Mouse (Mus musculus) kidney, adult 2 months (tissue): ENCODE measurements at regions not wholly inside any gene's neighbourhood (a gene's known extent, or its start where the extent isn't known, plus 50 kb on each side); places are given as distances from the start of the nearest gene placed in this dataset.

Experiments
- DNase-seq: peaks from one replicate; pipeline ENCODE4 v3.0.0; 2021
- H3K27ac ChIP-seq: fragments of 200-500 bp; 2 replicates; pipeline ENCODE4 v1.5.1; 2012; ENCODE audit warnings: low read depth, low read length, control low read depth, inconsistent platforms; ENCODE audit not compliant: insufficient read depth
- H3K27me3 ChIP-seq: fragments of 200-500 bp; replicated peaks from 2 replicates; pipeline ENCODE4 v1.6.1; 2012; ENCODE audit warnings: mild to moderate bottlenecking, moderate library complexity, low read length, inconsistent platforms; ENCODE audit not compliant: control insufficient read depth, insufficient read depth
- H3K36me3 ChIP-seq: fragments of 200-500 bp; 2 replicates; pipeline ENCODE4 v1.6.1; 2012; ENCODE audit warnings: mild to moderate bottlenecking, moderate library complexity, low read length, inconsistent platforms; ENCODE audit not compliant: control insufficient read depth, insufficient read depth
- H3K4me1 ChIP-seq: fragments of 200-500 bp; 2 replicates; pipeline ENCODE4 v1.6.1; 2011; ENCODE audit warnings: low read length; ENCODE audit not compliant: control insufficient read depth, insufficient read depth
- H3K4me3 ChIP-seq: fragments of 200-500 bp; 2 replicates; pipeline ENCODE4 v1.5.1; 2011; ENCODE audit warnings: mild to moderate bottlenecking, low read depth, low read length, control low read depth; ENCODE audit not compliant: insufficient read depth
- CTCF ChIP-seq: fragments of 200-500 bp; conservative IDR thresholded peaks from 2 replicates; pipeline ENCODE4 v1.5.1; 2011; ENCODE audit warnings: low read depth, mild to moderate bottlenecking, control low read depth, low read length, moderate library complexity, mixed read lengths; ENCODE audit not compliant: insufficient read depth, insufficient read length
- POLR2A ChIP-seq: fragments of 200-500 bp; IDR thresholded peaks from one replicate; pipeline ENCODE4 v1.6.1; 2011; ENCODE audit warnings: low read depth, low read length, control low read depth
- WGBS: fragments of 180-500 bp; shearing (Covaris S2); methylation state at CpG from one replicate; pipeline ENCODE4 v1.1.7; 2018; 5-methylcytosine and 5-hydroxymethylcytosine counted together

GRCm38 (mm10) chr2:134730547-134730946, 55.3 kb upstream of the Plcb1 start:
- Histone ChIP-seq H3K4me3 (no peak overlapping the region), H3K27ac (no peak overlapping the region), H3K27me3 (no peaks in the 10 kb centered on the region), H3K36me3 (no peaks in the 10 kb centered on the region), H3K4me1 (no peaks in the 10 kb centered on the region)
- WGBS: 79% methylated on average over 7 of the region's 7 CpGs
- DNase-seq: no peak
- TF ChIP-seq POLR2A (no peak), CTCF (no peak)

- Histone ChIP-seq H3K27ac (no peak overlapping the region), H3K4me3 (no peak overlapping the region), H3K27me3 (no peaks in the 10 kb centered on the region), H3K36me3 (no peaks in the 10 kb centered on the region), H3K4me1 (no peaks in the 10 kb centered on the region)
- no peak for DNase-seq
- WGBS: 50% methylated on average over 2 of the region's 2 CpGs
- TF ChIP-seq CTCF (no peak), POLR2A (no peak)
Measured at GRCm38 (mm10) chr2:134726713-134727112, 59.2 kb upstream of the Plcb1 start.

GRCm38 (mm10) chr2:134724071-134724470, 61.8 kb upstream of the Plcb1 start:
- WGBS: 65% methylated on average over 10 of the region's 10 CpGs
- Histone ChIP-seq H3K27me3 (no peaks in the 10 kb centered on the region), H3K36me3 (no peaks in the 10 kb centered on the region), H3K4me1 (no peaks in the 10 kb centered on the region), H3K27ac (no peak overlapping the region), H3K4me3 (no peak overlapping the region)
- peak; percentile 15 for DNase-seq
- no peak for TF ChIP-seq POLR2A
- TF ChIP-seq CTCF: no peak

GRCm38 (mm10) chr2:134717815-134718362, 68.0 kb upstream of the Plcb1 start:
- H3K4me1 ChIP-seq: no peaks in the 10 kb centered on the region
- H3K27ac ChIP-seq: no peak overlapping the region
- DNase-seq: no peak
- 88% methylated on average over 2 of the region's 2 CpGs for WGBS
- H3K4me3 ChIP-seq: no peak overlapping the region
- H3K36me3 ChIP-seq: no peaks in the 10 kb centered on the region
- TF ChIP-seq CTCF (no peak), POLR2A (no peak)
- no peaks in the 10 kb centered on the region for H3K27me3 ChIP-seq

- WGBS: 96% methylated on average over 1 of the region's 1 CpGs
- no peak for DNase-seq
- Histone ChIP-seq H3K27me3 (no peaks in the 10 kb centered on the region), H3K27ac (no peak overlapping the region), H3K4me1 (no peaks in the 10 kb centered on the region), H3K4me3 (no peak overlapping the region), H3K36me3 (no peaks in the 10 kb centered on the region)
- TF ChIP-seq POLR2A (no peak), CTCF (no peak)
Measured at GRCm38 (mm10) chr2:134716531-134716930, 69.3 kb upstream of the Plcb1 start.

GRCm38 (mm10) chr2:134714001-134714400, 70.1 kb upstream of the Tmx4 start:
- 92% methylated on average over 3 of the region's 3 CpGs for WGBS
- Histone ChIP-seq H3K4me3 (no peak overlapping the region), H3K36me3 (no peaks in the 10 kb centered on the region), H3K4me1 (no peaks in the 10 kb centered on the region), H3K27ac (no peak overlapping the region), H3K27me3 (no peaks in the 10 kb centered on the region)
- no peak for DNase-seq
- TF ChIP-seq POLR2A (no peak), CTCF (no peak)

GRCm38 (mm10) chr2:134708754-134709153, 64.8 kb upstream of the Tmx4 start:
- whole genome bisulfite sequencing: 48% methylated on average over 1 of the region's 1 CpGs
- DNase-seq: peak; percentile 31
- Histone ChIP-seq H3K27me3 (no peaks in the 10 kb centered on the region; the same call in 1 of the 2 replicates), H3K36me3 (no peaks in the 10 kb centered on the region), H3K27ac (no peak overlapping the region), H3K4me3 (no peak overlapping the region), H3K4me1 (no peaks in the 10 kb centered on the region)
- TF ChIP-seq POLR2A: no peak
- TF ChIP-seq CTCF: no peak

GRCm38 (mm10) chr2:134703067-134703466, 59.1 kb upstream of the Tmx4 start:
- Histone ChIP-seq H3K27ac (no peak overlapping the region), H3K4me3 (no peak overlapping the region), H3K4me1 (no peaks in the 10 kb centered on the region), H3K36me3 (no peaks in the 10 kb centered on the region), H3K27me3 (no peaks in the 10 kb centered on the region; the same call in 1 of the 2 replicates)
- TF ChIP-seq POLR2A: no peak
- TF ChIP-seq CTCF: no peak
- 68% methylated on average over 2 of the region's 2 CpGs for WGBS
- no peak for DNase-seq
